Mouse (Mus musculus) midbrain, postnatal 0 days (tissue): ENCODE data around the gene Cldn14. TPM values are rescaled to one million over a fixed set of nuclear protein-coding genes. Genes with fewer than 3 reads are reported as not detected.

Experiments
- ATAC-seq: fragments of 200-750 bp; cut with Nextera tagmentation; 2 replicates; pipeline ENCODE4 v1.8.0; 2017; ENCODE audit warnings: moderate number of reproducible peaks, mild to moderate bottlenecking, moderate TSS enrichment, moderate library complexity; ENCODE audit not compliant: low FRiP score
- DNase-seq: peaks from one replicate; pipeline ENCODE4 v3.0.0-alpha.2; 2015; ENCODE audit warnings: low spot score
- H3K27ac ChIP-seq: fragments of 300-500 bp; sonication (generic); 2 replicates; pipeline ENCODE4 v1.5.1; 2014; ENCODE audit warnings: low read depth, mild to moderate bottlenecking, low read length, mixed read lengths
- H3K27me3 ChIP-seq: fragments of 300-500 bp; sonication (generic); 2 replicates; pipeline ENCODE4 v1.6.1; 2014; ENCODE audit warnings: low read length, control low read depth, mixed read lengths; ENCODE audit not compliant: insufficient read depth
- H3K36me3 ChIP-seq: fragments of 300-500 bp; sonication (generic); 2 replicates; pipeline ENCODE4 v1.6.1; 2014; ENCODE audit warnings: low read length, control low read depth, mixed read lengths; ENCODE audit not compliant: insufficient read depth
- H3K4me1 ChIP-seq: fragments of 300-500 bp; sonication (generic); 2 replicates; pipeline ENCODE4 v1.6.1; 2014; ENCODE audit warnings: mild to moderate bottlenecking, control low read depth, antibody characterized with exemption, low read length, mixed read lengths; ENCODE audit not compliant: insufficient read depth
- H3K4me2 ChIP-seq: fragments of 300-500 bp; sonication (generic); 2 replicates; pipeline ENCODE4 v1.6.1; 2014; ENCODE audit warnings: low read depth, mild to moderate bottlenecking, low read length, mixed read lengths; ENCODE audit not compliant: poor library complexity, severe bottlenecking
- H3K4me3 ChIP-seq: fragments of 300-500 bp; sonication (generic); 2 replicates; pipeline ENCODE4 v1.5.1; 2014; ENCODE audit warnings: low read depth, mild to moderate bottlenecking, low read length, moderate library complexity
- H3K9ac ChIP-seq: fragments of 300-500 bp; sonication (generic); replicated peaks from 2 replicates; pipeline ENCODE4 v1.6.1; 2014; ENCODE audit warnings: mild to moderate bottlenecking, low read length, moderate library complexity, mixed read lengths; ENCODE audit not compliant: poor library complexity, severe bottlenecking
- H3K9me3 ChIP-seq: fragments of 300-500 bp; sonication (generic); 2 replicates; pipeline ENCODE4 v1.6.1; 2016; ENCODE audit warnings: low read length, control low read depth
- CTCF ChIP-seq: IDR thresholded peaks from 2 replicates; pipeline ENCODE4 v1.5.1; 2016; ENCODE audit warnings: antibody characterized with exemption, mild to moderate bottlenecking
- WGBS: fragments of 180-500 bp; shearing (Covaris S2); extraction: QIAGEN DNeasy Blood & Tissue Kit; methylation state at CpG from one replicate; pipeline ENCODE4 v1.1.7; 2014; 5-methylcytosine and 5-hydroxymethylcytosine counted together
- polyA plus RNA-seq: library from polyadenylated mRNA; unstranded; fragments of >200 nt; fragmentation: Nextera tagmentation; extraction: Ambion mirVana; gene quantifications from 2 replicates; pipeline ENCODE4 v1.2.1, GENCODE M21; 2015
- total RNA-seq: library from RNA; depleted of rRNA; stranded (reverse); fragments of >200 nt; gene quantifications from 2 replicates; pipeline ENCODE4 v1.2.3, GENCODE M21; 2014

Cldn14 gene
- total and polyA plus RNA-seq, 2 experiments from 2014 or later, result 0.12 TPM; not detected in 1

GRCm38 (mm10) chr16:93939961-93940360 is 68.7 kb downstream of the Cldn14 start:
- 79% methylated on average over 4 of the region's 4 CpGs for WGBS
- TF ChIP-seq CTCF, result no peak
- Histone ChIP-seq H3K9ac (no peak overlapping the region), H3K4me2 (no peak overlapping the region), H3K4me1 (no peaks in the 10 kb centered on the region), H3K36me3 (no peaks in the 10 kb centered on the region), H3K9me3 (no peaks in the 10 kb centered on the region), H3K27me3 (peaks cover 14% of the 10 kb centered on the region), H3K4me3 (no peak overlapping the region), H3K27ac (no peak overlapping the region)
- no peak for DNase-seq
- no peak for ATAC-seq

- Histone ChIP-seq H3K9ac (no peak overlapping the region), H3K4me2 (peak overlapping the region; percentile 49), H3K36me3 (no peaks in the 10 kb centered on the region), H3K4me3 (peak overlapping the region; percentile 26), H3K27ac (no peak overlapping the region), H3K9me3 (no peaks in the 10 kb centered on the region), H3K27me3 (peaks cover 20% of the 10 kb centered on the region), H3K4me1 (no peaks in the 10 kb centered on the region)
- peak; percentile 91 for TF ChIP-seq CTCF
- WGBS, result 7% methylated on average over 16 of the region's 16 CpGs
- ATAC-seq (no peak), DNase-seq (peak; percentile 86)
Observed at GRCm38 (mm10) chr16:93938400-93938846, 70.2 kb downstream of the Cldn14 start.

GRCm38 (mm10) chr16:93935009-93935408 is 73.6 kb downstream of the Cldn14 start:
- peaks cover 20% of the 10 kb centered on the region for H3K27me3 ChIP-seq
- WGBS, result 24% methylated on average over 7 of the region's 7 CpGs
- no peak for ATAC-seq
- no peak overlapping the region for H3K4me2 ChIP-seq
- H3K9me3 ChIP-seq, result no peaks in the 10 kb centered on the region
- no peak overlapping the region for H3K27ac ChIP-seq
- H3K4me1 ChIP-seq, result no peaks in the 10 kb centered on the region
- no peak overlapping the region for H3K9ac ChIP-seq
- H3K4me3 ChIP-seq, result no peak overlapping the region
- no peaks in the 10 kb centered on the region for H3K36me3 ChIP-seq
- no peak for DNase-seq
- no peak for TF ChIP-seq CTCF

GRCm38 (mm10) chr16:93934588-93934987 is 74.0 kb downstream of the Cldn14 start:
- Histone ChIP-seq H3K4me3 (no peak overlapping the region), H3K9ac (no peak overlapping the region), H3K27ac (no peak overlapping the region), H3K4me1 (no peaks in the 10 kb centered on the region), H3K36me3 (no peaks in the 10 kb centered on the region), H3K27me3 (peaks cover 20% of the 10 kb centered on the region), H3K9me3 (no peaks in the 10 kb centered on the region), H3K4me2 (no peak overlapping the region)
- DNase-seq (no peak), ATAC-seq (no peak)
- TF ChIP-seq CTCF, result no peak
- 18% methylated on average over 13 of the region's 13 CpGs for WGBS

GRCm38 (mm10) chr16:93932185-93933168 is 76.2 kb downstream of the Cldn14 start:
- no peaks in the 10 kb centered on the region for H3K4me1 ChIP-seq
- 79% methylated on average over 17 of the region's 17 CpGs for WGBS
- peaks cover 20% of the 10 kb centered on the region for H3K27me3 ChIP-seq
- DNase-seq, result no peak
- H3K36me3 ChIP-seq, result no peaks in the 10 kb centered on the region
- no peak overlapping the region for H3K27ac ChIP-seq
- no peaks in the 10 kb centered on the region for H3K9me3 ChIP-seq
- TF ChIP-seq CTCF, result no peak
- H3K4me2 ChIP-seq, result no peak overlapping the region
- no peak for ATAC-seq
- H3K4me3 ChIP-seq, result no peak overlapping the region
- H3K9ac ChIP-seq, result no peak overlapping the region
